Mouse (Mus musculus): Measurements from ENCODE around the gene E330017A01Rik. TPM values are rescaled to one million over a fixed set of nuclear protein-coding genes. Genes with fewer than 3 reads are reported as not detected.

The E330017A01Rik gene
- not detected for polyA plus RNA-seq (2017; shearing (Covaris generic))

GRCm38 (mm10) chr16:58638689-58639175, at the start of gene E330017A01Rik:
E330017A01Rik (minus strand) TSS chr16:58638739.

GRCm38 (mm10) chr16:58669917-58670630, 31.5 kb upstream of the E330017A01Rik start, which contains the start of gene Cpox:
Cpox (plus strand) TSS chr16:58670292.

GRCm38 (mm10) chr16:58616878-58617277, 21.7 kb downstream of the E330017A01Rik start, which contains the start of gene Gm813:
Gm813 (minus strand) TSS chr16:58616978.

Other genes starting within 250 kb of the E330017A01Rik start
- 1.00 TPM for gene Dcbld2, start 230.3 kb downstream of the E330017A01Rik start, polyA plus RNA-seq (2017; shearing (Covaris generic))
- gene St3gal6, start 114.5 kb downstream of the E330017A01Rik start, polyA plus RNA-seq (2017; shearing (Covaris generic)): 75.3 TPM
- gene Gm813, start 21.8 kb downstream of the E330017A01Rik start, polyA plus RNA-seq (2017; shearing (Covaris generic)): not detected
- gene Cpox, start 31.6 kb upstream of the E330017A01Rik start, polyA plus RNA-seq (2017; shearing (Covaris generic)): 15.6 TPM
- 0.41 TPM for gene Gpr15, start 80.3 kb upstream of the E330017A01Rik start, polyA plus RNA-seq (2017; shearing (Covaris generic))
- 95.1 TPM for gene Cldnd1, start 89.2 kb upstream of the E330017A01Rik start, polyA plus RNA-seq (2017; shearing (Covaris generic))
- not detected for gene Olfr172, start 124.4 kb upstream of the E330017A01Rik start, polyA plus RNA-seq (2017; shearing (Covaris generic))
- gene Olfr173, start 161.5 kb upstream of the E330017A01Rik start, polyA plus RNA-seq (2017; shearing (Covaris generic)): 0.57 TPM
- gene Olfr175-ps1, start 188.0 kb upstream of the E330017A01Rik start, polyA plus RNA-seq (2017; shearing (Covaris generic)): not detected
- not detected for gene Olfr177, start 236.0 kb upstream of the E330017A01Rik start, polyA plus RNA-seq (2017; shearing (Covaris generic))